Mouse (Mus musculus): Measurements from ENCODE around the gene Ppp1r35. TPM values are rescaled to one million over a fixed set of nuclear protein-coding genes. Genes with fewer than 3 reads are reported as not detected.
"Not testable (repeated sequence)": the region's sequence is repeated elsewhere in the genome, so short reads cannot be mapped to it uniquely, and the experiment has no call there.

The Ppp1r35 gene
- polyA plus RNA-seq, 1 experiment from 2014 or later: 44.1 TPM

GRCm38 (mm10) chr5:137745214-137746171, 33.2 kb upstream of the Ppp1r35 start, which contains the start of gene Tsc22d4:
Tsc22d4 (plus strand) TSS chr5:137745730.
- H3K9ac ChIP-seq: peak within 1 kb of the TSS; percentile 87
- peak; percentile 83 for ATAC-seq (ENCODE audit: low FRiP score)
- peak within 1 kb of the TSS; percentile 96 for H3K4me2 ChIP-seq
- WGBS: 5% methylated on average over 28 of the region's 28 CpGs
- peak within 1 kb of the TSS; percentile 66 for H3K4me3 ChIP-seq
- H3K4me1 ChIP-seq (replicated peaks): peaks cover 48% of the 10 kb centered on the region
- no peaks in the 10 kb centered on the region for H3K9me3 ChIP-seq
- H3K36me3 ChIP-seq: peaks cover 7% of the 10 kb centered on the region; the same call in 1 of the 2 replicates
- peak within 1 kb of the TSS; percentile 90 for H3K27ac ChIP-seq
- H3K27me3 ChIP-seq: no peaks in the 10 kb centered on the region

GRCm38 (mm10) chr5:137746282-137746850, 32.3 kb upstream of the Ppp1r35 start:
- Histone ChIP-seq H3K4me1 (replicated peaks) (peaks cover 47% of the 10 kb centered on the region), H3K9ac (peak overlapping the region; percentile 87), H3K4me3 (peak overlapping the region; percentile 66), H3K36me3 (peaks cover 12% of the 10 kb centered on the region), H3K27me3 (no peaks in the 10 kb centered on the region), H3K4me2 (peak overlapping the region; percentile 96), H3K9me3 (no peaks in the 10 kb centered on the region), H3K27ac (peak overlapping the region; percentile 90)
- peak; percentile 25 for ATAC-seq (ENCODE audit: low FRiP score)
- under 1% methylated on average over 20 of the region's 20 CpGs for WGBS

- Histone ChIP-seq H3K4me1 (replicated peaks) (peaks cover 42% of the 10 kb centered on the region), H3K4me3 (peak overlapping the region; percentile 66), H3K36me3 (peaks cover 17% of the 10 kb centered on the region), H3K9ac (peak overlapping the region; percentile 87), H3K27ac (peak overlapping the region; percentile 90), H3K27me3 (no peaks in the 10 kb centered on the region), H3K4me2 (peak overlapping the region; percentile 96), H3K9me3 (no peaks in the 10 kb centered on the region)
- ATAC-seq (ENCODE audit: low FRiP score): no peak
- WGBS: 4% methylated on average over 16 of the region's 16 CpGs
Observed at GRCm38 (mm10) chr5:137746851-137747325, 31.8 kb upstream of the Ppp1r35 start.

GRCm38 (mm10) chr5:137747326-137747961, 31.2 kb upstream of the Ppp1r35 start:
- H3K4me3 ChIP-seq: peak overlapping the region; percentile 66
- no peaks in the 10 kb centered on the region for H3K9me3 ChIP-seq
- H3K36me3 ChIP-seq: peaks cover 23% of the 10 kb centered on the region
- peak overlapping the region; percentile 87 for H3K9ac ChIP-seq
- ATAC-seq (ENCODE audit: low FRiP score): no peak
- peak overlapping the region; percentile 90 for H3K27ac ChIP-seq
- H3K4me2 ChIP-seq: peak overlapping the region; percentile 96
- WGBS: 5% methylated on average over 26 of the region's 26 CpGs
- H3K4me1 ChIP-seq (replicated peaks): peaks cover 39% of the 10 kb centered on the region
- H3K27me3 ChIP-seq: no peaks in the 10 kb centered on the region

- 47% methylated on average over 5 of the region's 5 CpGs for WGBS
Observed at GRCm38 (mm10) chr5:137748130-137748770, 30.4 kb upstream of the Ppp1r35 start.

GRCm38 (mm10) chr5:137749196-137749836, 29.3 kb upstream of the Ppp1r35 start:
- Histone ChIP-seq H3K4me3 (no peak overlapping the region), H3K27me3 (no peaks in the 10 kb centered on the region), H3K4me1 (replicated peaks) (peaks cover 39% of the 10 kb centered on the region), H3K36me3 (peaks cover 34% of the 10 kb centered on the region), H3K9me3 (no peaks in the 10 kb centered on the region), H3K9ac (peak overlapping the region; percentile 6; the same call in 1 of the 2 replicates), H3K27ac (peak overlapping the region; percentile 70; the same call in 1 of the 2 replicates), H3K4me2 (peak overlapping the region; percentile 96)
- 87% methylated on average over 6 of the region's 6 CpGs for WGBS
- no peak for ATAC-seq (ENCODE audit: low FRiP score)

More at GRCm38 (mm10) chr5:137748130-137748770, 30.4 kb upstream of the Ppp1r35 start:
- Histone ChIP-seq H3K9me3 (no peaks in the 10 kb centered on the region), H3K9ac (peak overlapping the region; percentile 87), H3K4me1 (replicated peaks) (peaks cover 39% of the 10 kb centered on the region), H3K27ac (peak overlapping the region; percentile 70), H3K36me3 (peaks cover 30% of the 10 kb centered on the region), H3K4me3 (peak overlapping the region; percentile 66), H3K4me2 (peak overlapping the region; percentile 96), H3K27me3 (no peaks in the 10 kb centered on the region)
- ATAC-seq (ENCODE audit: low FRiP score): no peak

- H3K4me3 ChIP-seq; H3K9me3 ChIP-seq; H3K4me2 ChIP-seq; H3K27me3 ChIP-seq; H3K9ac ChIP-seq; ATAC-seq (ENCODE audit: low FRiP score); H3K27ac ChIP-seq: not testable (repeated sequence)
- peaks cover 38% of the 10 kb centered on the region for H3K4me1 ChIP-seq (replicated peaks)
- peaks cover 34% of the 10 kb centered on the region for H3K36me3 ChIP-seq
- WGBS: 97% methylated on average over 6 of the region's 8 CpGs
Observed at GRCm38 (mm10) chr5:137750212-137750611, 28.4 kb upstream of the Ppp1r35 start.

- H3K9me3 ChIP-seq: no peaks in the 10 kb centered on the region
- 92% methylated on average over 13 of the region's 13 CpGs for WGBS
- H3K27ac ChIP-seq: no peak overlapping the region
- peaks cover 39% of the 10 kb centered on the region for H3K36me3 ChIP-seq
- H3K27me3 ChIP-seq: no peaks in the 10 kb centered on the region
- H3K4me3 ChIP-seq: no peak overlapping the region
- peaks cover 33% of the 10 kb centered on the region for H3K4me1 ChIP-seq (replicated peaks)
- ATAC-seq (ENCODE audit: low FRiP score): no peak
- H3K9ac ChIP-seq: no peak overlapping the region
- no peak overlapping the region for H3K4me2 ChIP-seq
Observed at GRCm38 (mm10) chr5:137751221-137751887, 27.3 kb upstream of the Ppp1r35 start.

- peaks cover 29% of the 10 kb centered on the region for H3K4me1 ChIP-seq (replicated peaks)
- ATAC-seq (ENCODE audit: low FRiP score): no peak
- WGBS: 94% methylated on average over 6 of the region's 6 CpGs
- H3K4me3 ChIP-seq: no peak overlapping the region
- peaks cover 39% of the 10 kb centered on the region for H3K36me3 ChIP-seq
- no peaks in the 10 kb centered on the region for H3K9me3 ChIP-seq
- no peaks in the 10 kb centered on the region for H3K27me3 ChIP-seq
- no peak overlapping the region for H3K4me2 ChIP-seq
- no peak overlapping the region for H3K27ac ChIP-seq
- no peak overlapping the region for H3K9ac ChIP-seq
Observed at GRCm38 (mm10) chr5:137751988-137752387, 26.7 kb upstream of the Ppp1r35 start.

- H3K36me3 ChIP-seq: peaks cover 42% of the 10 kb centered on the region
- H3K4me2 ChIP-seq: no peak overlapping the region
- H3K9ac ChIP-seq: 0 out of 2 replicates have a peak overlapping the region, but pooled peaks have one; percentile 3
- H3K4me1 ChIP-seq (replicated peaks): peaks cover 28% of the 10 kb centered on the region
- 91% methylated on average over 13 of the region's 13 CpGs for WGBS
- H3K27ac ChIP-seq: no peak overlapping the region
- no peaks in the 10 kb centered on the region for H3K27me3 ChIP-seq
- H3K4me3 ChIP-seq: no peak overlapping the region
- H3K9me3 ChIP-seq: no peaks in the 10 kb centered on the region
- ATAC-seq (ENCODE audit: low FRiP score): no peak
Observed at GRCm38 (mm10) chr5:137753111-137753832, 25.4 kb upstream of the Ppp1r35 start.

All from hindbrain, embryonic 13.5 days (tissue).